Mouse (Mus musculus): Measurements from ENCODE around the gene Atp2a1.
A peak's percentile ranks its signal among the peaks of the same experiment; 100 is the strongest.
"Not testable (repeated sequence)": the region's sequence is repeated elsewhere in the genome, so short reads cannot be mapped to it uniquely, and the experiment has no call there.

Gene Atp2a1

DNA sequence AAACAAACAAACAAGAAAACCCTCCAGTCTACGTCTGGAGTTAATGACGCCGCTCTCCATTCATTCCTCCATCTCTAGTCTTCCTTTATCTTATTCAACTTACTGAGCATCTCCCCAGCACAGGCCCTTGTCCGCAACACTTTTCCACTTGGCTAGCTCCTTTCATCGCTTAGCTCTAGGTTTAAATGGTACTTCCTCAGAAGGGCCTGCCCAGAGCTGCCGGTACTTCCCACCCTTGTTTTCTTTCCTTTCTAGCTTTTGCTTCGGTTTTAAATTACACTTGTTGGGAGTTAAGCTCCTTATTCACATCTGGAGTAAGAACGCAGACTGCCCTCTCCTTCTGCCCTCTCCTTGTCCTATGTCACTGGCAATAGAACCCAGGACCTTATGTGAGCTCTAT is 45.9 kb downstream of the Atp2a1 start:
- no peak for DNase-seq (ENCODE audit: low read depth in 2 of 2, low spot score in 2 of 2)

GRCm38 (mm10) chr7:126416615-126417014 is 46.3 kb downstream of the Atp2a1 start:
- peak in 1 of 2 experiments; percentile 20 for DNase-seq (ENCODE audit: low read depth in 2 of 2, low spot score in 2 of 2)

- DNase-seq (ENCODE audit: low read depth in 2 of 2, low spot score in 2 of 2), result no peak
These were observed 48.2 kb downstream of the Atp2a1 start, which contains the start of gene Cd19 for GRCm38 (mm10) chr7:126414725-126415124. Cd19 (minus strand) TSS chr7:126414889.

GRCm38 (mm10) chr7:126411061-126411460 is 51.8 kb downstream of the Atp2a1 start:
- DNase-seq (ENCODE audit: low read depth in 2 of 2, low spot score in 2 of 2), result no peak

DNA sequence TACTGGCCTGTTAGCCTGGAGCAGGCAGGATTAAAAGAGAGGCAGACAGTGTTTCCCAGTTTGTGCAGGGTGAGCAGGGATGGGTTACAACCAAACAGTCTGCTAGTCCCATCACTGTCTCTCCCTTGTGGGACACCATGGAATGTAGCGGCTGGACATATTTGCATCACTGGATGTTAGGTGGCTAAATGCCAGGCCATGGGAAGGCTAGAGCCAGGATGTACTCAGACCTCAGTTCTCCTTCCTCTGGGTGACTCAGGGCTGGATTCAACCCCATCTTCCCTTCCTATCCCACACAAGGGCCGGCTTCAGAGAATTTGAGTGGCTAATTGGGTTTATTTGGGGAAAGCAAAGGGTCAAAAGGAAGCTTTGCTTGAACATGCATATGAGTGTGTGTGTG is 54.2 kb downstream of the Atp2a1 start:
- DNase-seq (ENCODE audit: low read depth in 2 of 2, low spot score in 2 of 2), result no peak

DNA sequence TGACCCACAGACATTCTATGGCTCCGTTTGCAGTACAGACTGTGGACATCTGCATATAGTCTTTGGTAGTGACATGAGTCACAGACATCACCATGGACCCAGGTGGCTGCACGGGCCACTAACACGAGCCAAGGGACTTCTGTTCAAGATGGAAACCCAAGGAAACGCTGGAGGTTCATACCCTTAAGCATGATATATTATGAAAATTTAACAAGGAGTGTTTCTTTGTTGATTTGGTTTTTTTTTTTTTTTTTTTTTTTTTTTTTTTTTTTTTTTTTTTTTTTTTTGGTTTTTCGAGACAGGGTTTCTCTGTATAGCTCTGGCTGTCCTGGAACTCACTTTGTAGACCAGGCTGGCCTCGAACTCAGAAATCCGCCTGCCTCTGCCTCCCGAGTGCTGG is 60.4 kb downstream of the Atp2a1 start:
- not testable (repeated sequence) for DNase-seq (ENCODE audit: low read depth in 2 of 2, low spot score in 2 of 2)

- DNase-seq (ENCODE audit: low read depth in 2 of 2, low spot score in 2 of 2), result peak; percentile 82 to 91
These were observed 63.4 kb downstream of the Atp2a1 start for GRCm38 (mm10) chr7:126399548-126399947.

- DNase-seq (ENCODE audit: low read depth in 2 of 2, low spot score in 2 of 2), result no peak
These were observed 65.1 kb downstream of the Atp2a1 start for GRCm38 (mm10) chr7:126397822-126398221.

GRCm38 (mm10) chr7:126397221-126397620 is 65.7 kb downstream of the Atp2a1 start:
- DNase-seq (ENCODE audit: low read depth in 2 of 2, low spot score in 2 of 2), result no peak

DNA sequence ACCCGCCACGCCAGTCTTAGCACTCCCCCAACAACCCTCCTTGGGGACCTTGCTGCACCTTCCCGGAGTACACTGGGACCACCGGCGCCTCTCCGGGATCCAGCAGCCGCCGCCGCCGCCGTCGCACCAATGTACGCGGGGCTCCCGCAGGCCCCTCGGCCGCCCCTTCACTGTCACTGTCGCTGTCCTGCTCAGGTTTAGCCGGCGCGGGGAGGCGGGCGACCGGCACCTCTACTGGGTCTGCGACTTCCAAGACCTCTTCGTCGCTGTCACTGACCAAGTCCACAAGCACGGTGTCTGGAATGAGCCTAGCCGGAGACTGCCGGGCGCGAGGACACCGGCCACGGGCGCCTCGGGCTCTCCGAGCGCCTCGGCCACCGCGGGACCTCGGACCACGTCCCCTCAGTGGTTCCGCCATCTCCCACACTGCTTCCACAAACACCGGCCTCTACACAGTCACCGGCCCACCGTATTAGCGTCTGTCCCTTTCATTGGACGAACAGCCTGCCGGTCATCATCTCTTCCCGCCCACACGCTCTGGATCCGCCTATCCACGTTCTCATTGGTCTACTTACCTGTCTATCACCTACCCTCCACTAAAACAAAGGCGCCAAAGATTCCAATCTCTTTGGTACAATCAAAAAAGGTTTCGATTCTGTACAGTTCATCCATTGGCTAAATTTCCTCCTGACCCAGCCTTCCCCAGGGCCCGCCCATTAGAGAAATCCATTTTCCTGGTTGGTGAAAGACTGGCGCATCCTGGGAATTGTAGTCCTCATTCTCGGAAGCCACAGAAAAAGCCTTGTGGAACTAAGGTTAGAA is 66.4 kb downstream of the Atp2a1 start, which contains the start of gene Nfatc2ip:
Nfatc2ip (minus strand) TSS at position 440 of the 822 bp plus-strand sequence.
- peak; percentile 87 to 92 for DNase-seq (ENCODE audit: low read depth in 2 of 2, low spot score in 2 of 2)
